Mouse (Mus musculus): Measurements from ENCODE around the gene Arsj. TPM values are rescaled to one million over a fixed set of nuclear protein-coding genes. Genes with fewer than 3 reads are reported as not detected.

The Arsj gene
- total and polyA plus RNA-seq, 3 experiments = not detected

GRCm38 (mm10) chr3:126383276-126383675 is 19.8 kb downstream of the Arsj start:
- TF ChIP-seq PAX5 (IDR thresholded peaks at IDR 0.05; ENCODE audit: low read length) = no peak
- no peak for TF ChIP-seq ZC3H11A (IDR thresholded peaks at IDR 0.05; ENCODE audit: low read depth, low read length)
- no peak for TF ChIP-seq NELFE (IDR thresholded peaks at IDR 0.05; ENCODE audit: low read depth, low read length)
- TF ChIP-seq MAFK (IDR thresholded peaks at IDR 0.05; ENCODE audit: insufficient replicate concordance, low read length) = no peak
- no peak for TF ChIP-seq MAZ (IDR thresholded peaks at IDR 0.05; ENCODE audit: low read depth, low read length)
- no peak for TF ChIP-seq TCF12 (IDR thresholded peaks at IDR 0.05; ENCODE audit: low read depth, low read length)
- no peak for TF ChIP-seq CHD1 (IDR thresholded peaks at IDR 0.05; ENCODE audit: low read depth, low read length)
- no peak for TF ChIP-seq USF1 (IDR thresholded peaks at IDR 0.05; ENCODE audit: low read depth, low read length)
- no peak for TF ChIP-seq RAD21 (IDR thresholded peaks at IDR 0.05; ENCODE audit: low read depth, low read length)
- TF ChIP-seq TBP (conservative IDR thresholded peaks at IDR 0.05; ENCODE audit: low read depth, low read length) = no peak
- Histone ChIP-seq H3K79me2 (replicated peaks; ENCODE audit: control insufficient read depth, extremely low read depth, insufficient read depth, poor library complexity, severe bottlenecking) (no peaks in the 10 kb centered on the region), H3K36me3 (replicated peaks in 1 of 2; ENCODE audit: control insufficient read depth in 1 of 2, insufficient read depth in 1 of 2, low read length in 1 of 2) (no peaks in the 10 kb centered on the region), H3K27ac (ENCODE audit: insufficient read depth, low read depth) (no peak overlapping the region), H3K27me3 (replicated peaks) (no peaks in the 10 kb centered on the region), H3K4me2 (ENCODE audit: insufficient read depth, low read depth, poor library complexity, severe bottlenecking) (no peak overlapping the region), H3K4me1 (ENCODE audit: control insufficient read depth in 1 of 2, insufficient read depth in 2 of 2) (no peaks in the 10 kb centered on the region), H3K9me3 (replicated peaks; ENCODE audit: low read length) (no peaks in the 10 kb centered on the region), H3K9ac (ENCODE audit: insufficient read depth, low read depth) (no peak overlapping the region), H3K4me3 (replicated peaks in 1 of 3; ENCODE audit: low read depth in 2 of 3, low read length in 2 of 3, poor library complexity in 1 of 3) (no peak overlapping the region)
- dilution Hi-C loops (cut with MboI; ENCODE audit: extremely low pct_ligation_motif_present, extremely low pct_unique_long_range_greater_than_20kb, low sequenced_read_pairs) = no loop called here
- in situ Hi-C loops (cut with MboI; ENCODE audit: low pct_ligation_motif_present, low pct_unique_long_range_greater_than_20kb, low sequenced_read_pairs) = no loop called here
- no peak for DNase-seq (ENCODE audit: extremely low read depth)

- Histone ChIP-seq H3K27ac (ENCODE audit: insufficient read depth, low read depth) (no peak overlapping the region), H3K4me1 (ENCODE audit: control insufficient read depth in 1 of 2, insufficient read depth in 2 of 2) (no peaks in the 10 kb centered on the region), H3K27me3 (replicated peaks) (no peaks in the 10 kb centered on the region), H3K9ac (ENCODE audit: insufficient read depth, low read depth) (no peak overlapping the region), H3K9me3 (replicated peaks; ENCODE audit: low read length) (no peaks in the 10 kb centered on the region), H3K36me3 (replicated peaks in 1 of 2; ENCODE audit: control insufficient read depth in 1 of 2, insufficient read depth in 1 of 2, low read length in 1 of 2) (no peaks in the 10 kb centered on the region), H3K4me3 (replicated peaks in 1 of 3; ENCODE audit: low read depth in 2 of 3, low read length in 2 of 3, poor library complexity in 1 of 3) (no peak overlapping the region), H3K79me2 (replicated peaks; ENCODE audit: control insufficient read depth, extremely low read depth, insufficient read depth, poor library complexity, severe bottlenecking) (no peaks in the 10 kb centered on the region), H3K4me2 (ENCODE audit: insufficient read depth, low read depth, poor library complexity, severe bottlenecking) (no peak overlapping the region)
- TF ChIP-seq PAX5 (IDR thresholded peaks at IDR 0.05; ENCODE audit: low read length) = no peak
- TF ChIP-seq ZNF384 (IDR thresholded peaks at IDR 0.05; ENCODE audit: low read depth, low read length) = no peak
- no peak for TF ChIP-seq HCFC1 (IDR thresholded peaks at IDR 0.05; ENCODE audit: low read depth, low read length)
- no peak for TF ChIP-seq SMC3 (IDR thresholded peaks at IDR 0.05; ENCODE audit: low read depth, low read length)
- no peak for TF ChIP-seq ZC3H11A (IDR thresholded peaks at IDR 0.05; ENCODE audit: low read depth, low read length)
- no peak for TF ChIP-seq MAFK (IDR thresholded peaks at IDR 0.05; ENCODE audit: insufficient replicate concordance, low read length)
- no peak for TF ChIP-seq ETS1 (conservative IDR thresholded peaks at IDR 0.05; ENCODE audit: low read depth, low read length)
- TF ChIP-seq POLR2AphosphoS2 (IDR thresholded peaks at IDR 0.05; ENCODE audit: low read depth, low read length) = no peak
- TF ChIP-seq JUND (conservative IDR thresholded peaks at IDR 0.05; ENCODE audit: low read depth, low read length) = no peak
- TF ChIP-seq IRF4 (IDR thresholded peaks at IDR 0.05; ENCODE audit: low read depth, low read length) = no peak
- TF ChIP-seq USF2 (conservative IDR thresholded peaks at IDR 0.05; ENCODE audit: low read depth, low read length) = no peak
- TF ChIP-seq CHD2 (IDR thresholded peaks at IDR 0.05; ENCODE audit: low read length) = no peak
- no peak for TF ChIP-seq TCF12 (IDR thresholded peaks at IDR 0.05; ENCODE audit: low read depth, low read length)
- no peak for TF ChIP-seq MEF2A (IDR thresholded peaks at IDR 0.05; ENCODE audit: borderline replicate concordance, low read depth, low read length)
- TF ChIP-seq E2F4 (IDR thresholded peaks at IDR 0.05; ENCODE audit: insufficient replicate concordance, low read depth, low read length) = no peak
- no peak for TF ChIP-seq MAZ (IDR thresholded peaks at IDR 0.05; ENCODE audit: low read depth, low read length)
- TF ChIP-seq RAD21 (IDR thresholded peaks at IDR 0.05; ENCODE audit: low read depth, low read length) = no peak
- no peak for TF ChIP-seq NELFE (IDR thresholded peaks at IDR 0.05; ENCODE audit: low read depth, low read length)
- dilution Hi-C loops (cut with MboI; ENCODE audit: extremely low pct_ligation_motif_present, extremely low pct_unique_long_range_greater_than_20kb, low sequenced_read_pairs) = no loop called here
- peak; percentile 27 for DNase-seq (ENCODE audit: extremely low read depth)
- in situ Hi-C loops (cut with MboI; ENCODE audit: low pct_ligation_motif_present, low pct_unique_long_range_greater_than_20kb, low sequenced_read_pairs) = no loop called here
These were observed 21.4 kb downstream of the Arsj start for GRCm38 (mm10) chr3:126384657-126385438.

Data from CH12.LX (cell line).